Mouse (Mus musculus): ENCODE measurements around the gene Polrmt. TPM values are rescaled to one million over a fixed set of nuclear protein-coding genes. Genes with fewer than 3 reads are reported as not detected.

Gene Polrmt
- total RNA-seq, 1 experiment = 109 TPM

DNA sequence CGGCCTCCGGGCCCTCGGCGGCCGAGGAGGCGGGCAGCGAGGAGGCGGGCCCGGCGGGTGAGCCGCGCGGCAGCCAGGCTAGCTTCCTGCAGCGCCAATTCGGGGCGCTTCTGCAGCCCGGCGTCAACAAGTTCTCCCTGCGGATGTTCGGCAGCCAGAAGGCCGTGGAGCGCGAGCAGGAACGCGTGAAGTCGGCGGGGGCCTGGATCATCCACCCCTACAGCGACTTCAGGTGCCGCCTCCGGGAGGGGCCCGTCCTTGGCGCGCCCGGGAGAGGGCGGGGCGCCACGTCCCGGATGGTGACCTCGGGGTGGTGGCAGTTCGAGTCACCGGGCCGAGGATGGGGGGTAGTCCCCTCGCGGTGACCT, 29.4 kb downstream of the Polrmt start:
- peak overlapping the region; percentile 68 for H3K9ac ChIP-seq (ENCODE audit: insufficient read depth, low read depth, low read length, poor library complexity, severe bottlenecking)
- H3K4me3 ChIP-seq (ENCODE audit: insufficient read depth in 1 of 2, low read depth in 1 of 2, low read length in 2 of 2, poor library complexity in 1 of 2, severe bottlenecking in 1 of 2) = peak overlapping the region; percentile 63 to 79
- no peak for DNase-seq (ENCODE audit: low read depth, low spot score)
- H3K36me3 ChIP-seq (ENCODE audit: control insufficient read depth, insufficient read depth, low read length, poor library complexity, severe bottlenecking) = no peaks in the 10 kb centered on the region; the same call in 1 of the 2 replicates
- TF ChIP-seq HCFC1 (IDR thresholded peaks at IDR 0.05; ENCODE audit: borderline replicate concordance, insufficient read depth, low read length) (no peak), ZC3H11A (IDR thresholded peaks at IDR 0.05; ENCODE audit: borderline replicate concordance, low read depth, low read length) (no peak), MAFK (IDR thresholded peaks at IDR 0.05; ENCODE audit: insufficient read depth, low read depth, low read length) (no peak), ZNF384 (IDR thresholded peaks at IDR 0.05; ENCODE audit: low read depth, low read length) (no peak), CHD2 (IDR thresholded peaks at IDR 0.05; ENCODE audit: low read depth, low read length) (no peak)
- no peak overlapping the region for H3K27ac ChIP-seq (ENCODE audit: insufficient read depth, low read depth, low read length, poor library complexity, severe bottlenecking)
- peaks cover 0 to 6% of the 10 kb centered on the region in 2 experiments; a peak in 1 of 4 replicates for H3K4me1 ChIP-seq (ENCODE audit: control insufficient read depth in 2 of 2, insufficient read depth in 2 of 2, low read length in 2 of 2, poor library complexity in 1 of 2)
- H3K9me3 ChIP-seq (ENCODE audit: control insufficient read depth, insufficient read depth, low read depth, low read length) = no peaks in the 10 kb centered on the region
- in situ Hi-C loops (cut with MboI; ENCODE audit: low sequenced_read_pairs in 2 of 2, unreplicated experiment in 2 of 2) = no loop called here

DNA sequence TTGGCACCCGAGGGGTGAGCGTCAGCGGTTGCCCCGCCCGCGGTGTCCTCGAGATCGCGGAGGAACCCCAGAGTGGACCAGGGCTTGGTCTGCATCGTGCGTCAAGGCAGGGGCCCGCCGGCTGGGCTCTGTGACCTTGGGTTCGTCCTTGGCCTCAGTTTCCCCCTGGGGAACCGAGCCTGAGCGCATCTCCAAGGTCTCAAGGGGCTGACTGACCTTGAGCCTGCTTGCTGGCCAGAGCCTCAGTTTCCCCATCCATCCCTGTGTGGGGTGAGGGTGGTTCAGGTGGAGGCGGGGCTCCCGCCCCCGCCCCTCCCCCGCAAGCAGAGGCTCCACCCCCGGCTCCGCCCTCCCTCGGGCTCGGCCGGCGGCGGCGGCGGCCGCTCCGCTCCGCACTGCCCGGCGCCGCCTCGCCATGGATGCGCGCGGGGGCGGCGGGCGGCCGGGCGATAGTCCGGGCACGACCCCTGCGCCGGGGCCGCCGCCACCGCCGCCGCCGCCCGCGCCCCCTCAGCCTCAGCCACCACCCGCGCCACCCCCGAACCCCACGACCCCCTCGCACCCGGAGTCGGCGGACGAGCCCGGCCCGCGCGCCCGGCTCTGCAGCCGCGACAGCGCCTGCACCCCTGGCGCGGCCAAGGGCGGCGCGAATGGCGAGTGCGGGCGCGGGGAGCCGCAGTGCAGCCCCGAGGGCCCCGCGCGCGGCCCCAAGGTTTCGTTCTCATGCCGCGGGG, 30.0 kb downstream of the Polrmt start, which contains the start of gene Hcn2:
TSS of gene Hcn2 (plus strand) at position 381 of the 734 bp plus-strand sequence.
- peak within 1 kb of the TSS; percentile 63 to 79 for H3K4me3 ChIP-seq (ENCODE audit: insufficient read depth in 1 of 2, low read depth in 1 of 2, low read length in 2 of 2, poor library complexity in 1 of 2, severe bottlenecking in 1 of 2)
- peaks cover 0 to 6% of the 10 kb centered on the region in 2 experiments; a peak in 1 of 4 replicates for H3K4me1 ChIP-seq (ENCODE audit: control insufficient read depth in 2 of 2, insufficient read depth in 2 of 2, low read length in 2 of 2, poor library complexity in 1 of 2)
- H3K9me3 ChIP-seq (ENCODE audit: control insufficient read depth, insufficient read depth, low read depth, low read length) = no peaks in the 10 kb centered on the region
- peaks cover 4% of the 10 kb centered on the region for H3K36me3 ChIP-seq (ENCODE audit: control insufficient read depth, insufficient read depth, low read length, poor library complexity, severe bottlenecking)
- H3K9ac ChIP-seq (ENCODE audit: insufficient read depth, low read depth, low read length, poor library complexity, severe bottlenecking) = peak within 1 kb of the TSS; percentile 68
- DNase-seq (ENCODE audit: low read depth, low spot score) = no peak
- no peak within 1 kb of the TSS for H3K27ac ChIP-seq (ENCODE audit: insufficient read depth, low read depth, low read length, poor library complexity, severe bottlenecking)
- TF ChIP-seq ZC3H11A (IDR thresholded peaks at IDR 0.05; ENCODE audit: borderline replicate concordance, low read depth, low read length) (no peak), HCFC1 (IDR thresholded peaks at IDR 0.05; ENCODE audit: borderline replicate concordance, insufficient read depth, low read length) (no peak), MAFK (IDR thresholded peaks at IDR 0.05; ENCODE audit: insufficient read depth, low read depth, low read length) (no peak), CHD2 (IDR thresholded peaks at IDR 0.05; ENCODE audit: low read depth, low read length) (no peak), ZNF384 (IDR thresholded peaks at IDR 0.05; ENCODE audit: low read depth, low read length) (no peak)
- in situ Hi-C loops (cut with MboI; ENCODE audit: low sequenced_read_pairs in 2 of 2, unreplicated experiment in 2 of 2) = no loop called here

DNA sequence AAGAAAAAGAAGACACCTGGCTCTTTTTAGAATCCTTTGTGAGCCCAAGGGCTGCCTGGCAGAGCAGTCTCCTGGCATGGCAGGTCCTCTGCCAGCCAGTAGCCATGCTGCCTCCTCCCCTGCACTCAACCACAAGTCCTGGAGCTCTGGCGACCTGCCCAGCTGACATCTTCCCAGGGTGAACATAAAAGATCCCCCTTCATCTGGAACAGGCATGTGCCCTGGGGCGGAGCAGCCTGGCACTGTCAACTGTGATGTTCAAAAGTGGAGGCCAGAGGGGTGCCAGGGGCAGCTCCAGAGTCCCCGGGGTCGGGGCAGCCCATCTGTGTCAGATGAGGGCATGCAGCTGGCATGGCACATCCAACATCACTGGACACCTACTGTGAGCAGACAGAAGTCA, 31.4 kb downstream of the Polrmt start:
- no peaks in the 10 kb centered on the region for H3K9me3 ChIP-seq (ENCODE audit: control insufficient read depth, insufficient read depth, low read depth, low read length)
- in situ Hi-C loops (cut with MboI; ENCODE audit: low sequenced_read_pairs in 2 of 2, unreplicated experiment in 2 of 2) = no loop called here
- no peak for TF ChIP-seq ZNF384 (IDR thresholded peaks at IDR 0.05; ENCODE audit: low read depth, low read length)
- TF ChIP-seq CHD2 (IDR thresholded peaks at IDR 0.05; ENCODE audit: low read depth, low read length) = no peak
- no peak for TF ChIP-seq MAFK (IDR thresholded peaks at IDR 0.05; ENCODE audit: insufficient read depth, low read depth, low read length)
- no peak for TF ChIP-seq HCFC1 (IDR thresholded peaks at IDR 0.05; ENCODE audit: borderline replicate concordance, insufficient read depth, low read length)
- TF ChIP-seq ZC3H11A (IDR thresholded peaks at IDR 0.05; ENCODE audit: borderline replicate concordance, low read depth, low read length) = no peak
- H3K4me3 ChIP-seq (ENCODE audit: insufficient read depth in 1 of 2, low read depth in 1 of 2, low read length in 2 of 2, poor library complexity in 1 of 2, severe bottlenecking in 1 of 2) = no peak overlapping the region
- H3K9ac ChIP-seq (ENCODE audit: insufficient read depth, low read depth, low read length, poor library complexity, severe bottlenecking) = no peak overlapping the region
- peaks cover 0 to 6% of the 10 kb centered on the region in 2 experiments; a peak in 1 of 4 replicates for H3K4me1 ChIP-seq (ENCODE audit: control insufficient read depth in 2 of 2, insufficient read depth in 2 of 2, low read length in 2 of 2, poor library complexity in 1 of 2)
- no peak for DNase-seq (ENCODE audit: low read depth, low spot score)
- no peak overlapping the region for H3K27ac ChIP-seq (ENCODE audit: insufficient read depth, low read depth, low read length, poor library complexity, severe bottlenecking)
- H3K36me3 ChIP-seq (ENCODE audit: control insufficient read depth, insufficient read depth, low read length, poor library complexity, severe bottlenecking) = peaks cover 19% of the 10 kb centered on the region

DNA sequence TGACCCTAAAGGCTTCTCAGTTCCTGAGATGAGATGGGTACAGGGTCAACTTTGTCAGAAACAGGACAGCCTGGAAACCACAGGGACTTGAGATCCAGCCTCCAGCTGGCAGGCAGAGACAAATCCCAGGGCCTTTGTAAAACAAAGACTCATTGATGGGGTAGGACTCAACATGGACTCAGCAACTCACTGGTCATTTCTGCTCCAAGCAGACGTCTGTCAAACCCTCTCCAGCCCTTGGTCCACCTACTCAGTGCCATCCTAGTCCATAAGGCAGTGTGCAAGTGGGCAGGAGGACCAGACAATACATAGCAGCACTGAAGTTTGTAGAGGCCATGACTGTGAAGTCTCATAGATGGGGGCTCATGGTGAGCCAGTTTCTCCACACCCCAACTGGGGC, 33.2 kb downstream of the Polrmt start:
- TF ChIP-seq ZNF384 (IDR thresholded peaks at IDR 0.05; ENCODE audit: low read depth, low read length) = no peak
- no peak for TF ChIP-seq CHD2 (IDR thresholded peaks at IDR 0.05; ENCODE audit: low read depth, low read length)
- TF ChIP-seq HCFC1 (IDR thresholded peaks at IDR 0.05; ENCODE audit: borderline replicate concordance, insufficient read depth, low read length) = no peak
- no peak for TF ChIP-seq MAFK (IDR thresholded peaks at IDR 0.05; ENCODE audit: insufficient read depth, low read depth, low read length)
- no peak for TF ChIP-seq ZC3H11A (IDR thresholded peaks at IDR 0.05; ENCODE audit: borderline replicate concordance, low read depth, low read length)
- in situ Hi-C loops (cut with MboI; ENCODE audit: low sequenced_read_pairs in 2 of 2, unreplicated experiment in 2 of 2) = no loop called here
- Histone ChIP-seq H3K4me1 (ENCODE audit: control insufficient read depth in 2 of 2, insufficient read depth in 2 of 2, low read length in 2 of 2, poor library complexity in 1 of 2) (peaks cover 0 to 10% of the 10 kb centered on the region in 2 experiments; a peak in 1 of 4 replicates), H3K36me3 (ENCODE audit: control insufficient read depth, insufficient read depth, low read length, poor library complexity, severe bottlenecking) (peaks cover 37% of the 10 kb centered on the region), H3K27ac (ENCODE audit: insufficient read depth, low read depth, low read length, poor library complexity, severe bottlenecking) (no peak overlapping the region), H3K4me3 (ENCODE audit: insufficient read depth in 1 of 2, low read depth in 1 of 2, low read length in 2 of 2, poor library complexity in 1 of 2, severe bottlenecking in 1 of 2) (no peak overlapping the region), H3K9me3 (ENCODE audit: control insufficient read depth, insufficient read depth, low read depth, low read length) (no peaks in the 10 kb centered on the region), H3K9ac (ENCODE audit: insufficient read depth, low read depth, low read length, poor library complexity, severe bottlenecking) (no peak overlapping the region)
- no peak for DNase-seq (ENCODE audit: low read depth, low spot score)
